Mouse (Mus musculus): ENCODE results near the gene Ccn5.

- TF ChIP-seq CTCF (IDR thresholded peaks at IDR 0.05; ENCODE audit: control insufficient read depth, insufficient read depth, low read length) (no peak), POLR2A (IDR thresholded peaks at IDR 0.05; ENCODE audit: borderline replicate concordance, control insufficient read depth, low read depth, low read length) (no peak)
Observed at GRCm38 (mm10) chr2:163803838-163804237, 16.8 kb upstream of the Ccn5 start.
